Mouse (Mus musculus) fibroblast of lung, adult 2 months (primary cell): ENCODE data around the gene Ccdc121.
"Not testable (repeated sequence)": the region's sequence is repeated elsewhere in the genome, so short reads cannot be mapped to it uniquely, and the experiment has no call there.

Experiments used
- DNase-seq: peaks from one replicate; pipeline ENCODE4 v3.0.0-alpha.2; 2011; ENCODE audit warnings: low read depth

Gene Ccdc121

DNA sequence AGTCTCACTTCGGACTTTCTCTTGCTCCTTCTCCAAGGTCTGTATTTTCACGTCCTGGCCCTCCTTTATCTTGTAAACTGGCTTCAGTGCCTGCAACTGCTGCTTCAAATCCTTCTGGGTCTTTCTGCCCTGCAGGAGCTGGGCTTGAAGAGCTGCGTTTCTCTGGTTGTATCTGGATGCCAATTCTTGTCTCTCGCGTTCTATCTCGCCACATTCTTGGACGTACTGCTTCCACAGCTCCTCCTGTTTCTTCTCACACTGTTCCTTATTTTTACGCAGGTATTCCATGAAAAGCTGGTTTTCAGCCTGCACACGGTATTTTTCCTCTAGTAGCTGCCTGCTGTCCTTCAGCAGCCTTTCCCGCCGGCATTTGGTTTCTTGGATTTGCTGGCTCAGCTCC lies 396 bp downstream of the Ccdc121 start:
- not testable (repeated sequence) for DNase-seq

- no peak for DNase-seq
These were observed 5.9 kb downstream of the Ccdc121 start for GRCm38 (mm10) chr1:181505367-181505766.

- no peak for DNase-seq
These were observed 7.8 kb downstream of the Ccdc121 start for GRCm38 (mm10) chr1:181503471-181503870.

GRCm38 (mm10) chr1:181484696-181485095 lies 26.6 kb downstream of the Ccdc121 start:
- DNase-seq, result no peak

GRCm38 (mm10) chr1:181476557-181476956 lies 34.7 kb downstream of the Ccdc121 start:
- no peak for DNase-seq

GRCm38 (mm10) chr1:181476141-181476540 lies 35.1 kb downstream of the Ccdc121 start:
- no peak for DNase-seq

- DNase-seq, result no peak
These were observed 41.8 kb downstream of the Ccdc121 start for GRCm38 (mm10) chr1:181469415-181469814.

DNA sequence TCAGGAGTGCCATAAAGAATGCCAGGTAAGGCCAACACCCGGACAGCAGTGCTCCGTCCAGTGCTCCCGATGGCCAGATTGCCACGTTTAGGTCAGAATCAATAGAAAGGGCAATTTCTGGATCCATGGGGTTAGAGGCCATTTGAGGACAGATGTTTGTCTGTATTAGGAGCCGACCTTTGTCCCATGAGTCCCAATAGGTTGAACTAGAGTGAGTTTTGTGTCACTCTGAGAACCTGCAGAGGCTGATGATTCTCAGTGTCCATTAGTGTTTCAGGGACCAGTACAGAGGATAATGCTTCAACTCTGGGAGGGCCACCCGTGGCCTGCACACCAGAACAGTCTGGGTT lies 44.0 kb downstream of the Ccdc121 start:
- DNase-seq, result no peak

- no peak for DNase-seq
These were observed 44.5 kb downstream of the Ccdc121 start for GRCm38 (mm10) chr1:181466601-181467320.

GRCm38 (mm10) chr1:181466040-181466439 lies 45.2 kb downstream of the Ccdc121 start:
- DNase-seq, result no peak

DNA sequence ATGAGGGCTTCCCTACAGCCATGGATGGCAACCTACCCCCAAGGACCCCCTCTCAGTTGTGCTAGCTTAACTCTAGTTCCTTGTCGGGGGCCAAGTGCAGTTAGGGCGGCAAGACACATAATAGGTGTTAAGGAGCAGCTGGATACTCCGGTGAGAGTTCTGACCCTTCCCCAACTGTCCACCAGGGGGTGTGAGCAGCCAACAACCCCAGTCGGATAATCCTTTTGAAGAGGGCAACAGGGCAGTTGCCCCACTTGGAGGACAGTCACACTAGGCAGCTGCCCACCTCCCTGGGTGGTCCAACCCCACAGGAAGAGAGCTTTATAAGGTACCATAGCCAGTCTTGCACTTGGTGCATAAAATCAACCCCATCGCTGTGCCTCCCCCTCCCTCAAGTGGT lies 46.2 kb downstream of the Ccdc121 start:
- no peak for DNase-seq

DNA sequence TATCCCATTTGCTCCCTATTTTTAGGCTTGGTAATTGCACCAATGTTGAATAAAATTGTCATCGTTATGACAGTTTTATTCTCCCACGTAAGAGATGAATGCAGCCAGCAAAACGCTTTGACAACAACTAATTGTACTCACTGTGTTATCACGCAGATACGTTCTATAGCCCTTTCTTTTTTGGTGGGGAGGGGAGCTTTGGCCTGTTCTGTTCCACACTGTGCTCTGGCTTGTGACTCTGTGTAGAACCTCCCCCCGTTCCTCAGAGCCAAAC lies 48.4 kb downstream of the Ccdc121 start:
- DNase-seq, result no peak

- no peak for DNase-seq
These were observed 49.0 kb downstream of the Ccdc121 start for GRCm38 (mm10) chr1:181462051-181462905.

DNA sequence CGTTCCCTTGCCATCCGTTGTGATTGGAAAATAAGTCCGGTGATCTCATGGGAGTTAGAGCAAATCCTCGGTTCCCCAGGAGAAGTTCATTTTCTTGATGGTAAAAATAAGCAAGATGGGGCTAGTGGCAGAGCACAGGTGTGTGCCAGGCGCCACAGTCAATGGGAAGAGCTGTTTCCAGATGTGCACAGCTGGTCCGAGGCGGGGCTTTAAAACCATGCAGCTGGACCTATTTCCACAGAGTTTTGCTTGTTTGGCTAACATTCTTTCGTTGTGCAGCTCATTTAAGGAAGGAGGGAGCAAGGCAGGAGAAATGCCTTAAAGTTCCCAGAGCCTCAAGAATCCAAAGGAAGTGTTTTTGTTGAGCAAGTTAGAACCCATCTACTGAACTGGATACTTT lies 49.8 kb downstream of the Ccdc121 start:
- DNase-seq, result no peak

- DNase-seq, result no peak
These were observed 51.0 kb downstream of the Ccdc121 start for GRCm38 (mm10) chr1:181460283-181460682.
